35 mouse cellular contexts compared by ENCODE assay signal in the genomic region with DNA sequence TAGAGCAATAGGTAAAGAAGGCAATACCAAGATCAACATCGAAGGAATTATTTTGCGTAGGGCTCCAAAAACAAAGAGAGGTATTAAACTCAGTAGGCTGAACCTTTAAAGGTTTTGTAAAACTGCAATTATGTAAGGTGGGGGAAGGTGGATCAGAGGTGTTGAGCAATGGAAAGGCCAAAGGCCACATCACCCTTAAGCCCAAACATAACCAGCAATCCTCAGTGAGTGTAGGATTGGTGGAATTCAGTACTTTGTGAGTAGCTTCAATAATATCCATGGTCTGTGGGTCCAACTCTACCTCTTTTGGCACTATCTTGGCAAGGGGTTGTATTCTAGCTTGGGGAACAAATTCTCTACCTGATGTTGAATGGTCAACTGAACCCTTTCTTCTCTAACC. TPM values are rescaled to one million over a fixed set of nuclear protein-coding genes. Genes with fewer than 3 reads are reported as not detected.
"Had no signal": no experiment of that assay in that cellular context is flagged by ENCODE, and none has a peak within 500 bp of the region (broad histone marks: within the 10 kb centered on the region; RNA-seq: fewer than 3 reads in every experiment).

No protein-coding gene starts in this region.

RNA-seq across cellular contexts. Expression of gene Slc7a15, which starts 7.5 kb away (rescaled TPM):
- total RNA-seq: left cerebral cortex, adult 18-20 months; left cerebral cortex, adult 2 months; left cerebral cortex, adult 8-10 months; left cerebral cortex, postnatal 10 days; left cerebral cortex, postnatal 25 days; left cerebral cortex, postnatal 36 days; left cerebral cortex, postnatal 4 days; megakaryocyte progenitor cell, adult 5-6 weeks; megakaryocyte, adult 5-6 weeks; megakaryocyte-erythroid progenitor cell, adult 5-6 weeks; midbrain, postnatal 0 days; monocyte, adult 5-6 weeks had no signal
- polyA plus RNA-seq: limb, embryonic 10.5 days; limb, embryonic 11.5 days; limb, embryonic 12.5 days; limb, embryonic 13.5 days; limb, embryonic 14.5 days; limb, embryonic 15.5 days; liver, embryonic 11.5 days; liver, embryonic 12.5 days; liver, embryonic 13.5 days; lung, adult 2 months; lung, embryonic 14.5 days; lung, embryonic 15.5 days; lung, embryonic 16.5 days; lung, postnatal 0 days; macrophage; midbrain, embryonic 10.5 days; midbrain, embryonic 11.5 days; midbrain, embryonic 12.5 days; midbrain, embryonic 13.5 days; midbrain, embryonic 14.5 days; midbrain, embryonic 15.5 days; midbrain, embryonic 16.5 days; midbrain, postnatal 0 days; neural tube, embryonic 11.5 days had no signal
